Mouse (Mus musculus) midbrain, embryonic 14.5 days (tissue): ENCODE data around the gene Slc25a20. TPM values are rescaled to one million over a fixed set of nuclear protein-coding genes. Genes with fewer than 3 reads are reported as not detected.
"Not testable (repeated sequence)": the region's sequence is repeated elsewhere in the genome, so short reads cannot be mapped to it uniquely, and the experiment has no call there.

Source experiments
- ATAC-seq: fragments of 200-750 bp; cut with Nextera tagmentation; 2 replicates; pipeline ENCODE4 v1.8.0; 2017; ENCODE audit warnings: moderate number of reproducible peaks, moderate library complexity; ENCODE audit not compliant: low FRiP score, low TSS enrichment
- DNase-seq: peaks from one replicate; pipeline ENCODE4 v3.0.0-alpha.2; 2015
- H3K27ac ChIP-seq: fragments of 300-500 bp; sonication (generic); replicated peaks from 2 replicates; pipeline ENCODE4 v1.5.1; 2014; ENCODE audit warnings: mild to moderate bottlenecking, low read depth, low read length, moderate library complexity
- H3K27me3 ChIP-seq: fragments of 300-500 bp; sonication (generic); 2 replicates; pipeline ENCODE4 v1.6.1; 2014; ENCODE audit warnings: low read length, control low read depth, mixed read lengths; ENCODE audit not compliant: control insufficient read depth, insufficient read depth
- H3K36me3 ChIP-seq: fragments of 300-500 bp; sonication (generic); 2 replicates; pipeline ENCODE4 v1.6.1; 2014; ENCODE audit warnings: low read length, control low read depth; ENCODE audit not compliant: control insufficient read depth, insufficient read depth
- H3K4me1 ChIP-seq: fragments of 300-500 bp; sonication (generic); 2 replicates; pipeline ENCODE4 v1.6.1; 2014; ENCODE audit warnings: mild to moderate bottlenecking, antibody characterized with exemption, low read length, control low read depth; ENCODE audit not compliant: control insufficient read depth, insufficient read depth
- H3K4me2 ChIP-seq: fragments of 300-500 bp; sonication (generic); 2 replicates; pipeline ENCODE4 v1.6.1; 2014; ENCODE audit warnings: mild to moderate bottlenecking, low read length, moderate library complexity
- H3K4me3 ChIP-seq: fragments of 300-500 bp; sonication (generic); replicated peaks from 2 replicates; pipeline ENCODE4 v1.5.1; 2014; ENCODE audit warnings: low read depth, low read length
- H3K9ac ChIP-seq: fragments of 300-500 bp; sonication (generic); replicated peaks from 2 replicates; pipeline ENCODE4 v1.6.1; 2014; ENCODE audit warnings: mild to moderate bottlenecking, low read length, moderate library complexity
- H3K9me3 ChIP-seq: fragments of 300-500 bp; sonication (generic); 2 replicates; pipeline ENCODE4 v1.6.1; 2016; ENCODE audit warnings: low read length, control low read depth, mixed read lengths; ENCODE audit not compliant: control insufficient read depth
- WGBS: fragments of 180-500 bp; shearing (Covaris S2); extraction: QIAGEN DNeasy Blood & Tissue Kit; methylation state at CpG from one replicate; pipeline ENCODE4 v1.1.7; 2014; 5-methylcytosine and 5-hydroxymethylcytosine counted together
- polyA plus RNA-seq: library from polyadenylated mRNA; unstranded; fragments of >200 nt; fragmentation: Nextera tagmentation; extraction: Ambion mirVana; gene quantifications from 2 replicates; pipeline ENCODE4 v1.2.1, GENCODE M21; 2014

Slc25a20 gene
- polyA plus RNA-seq, 1 experiment from 2014 or later = 26.8 TPM

DNA sequence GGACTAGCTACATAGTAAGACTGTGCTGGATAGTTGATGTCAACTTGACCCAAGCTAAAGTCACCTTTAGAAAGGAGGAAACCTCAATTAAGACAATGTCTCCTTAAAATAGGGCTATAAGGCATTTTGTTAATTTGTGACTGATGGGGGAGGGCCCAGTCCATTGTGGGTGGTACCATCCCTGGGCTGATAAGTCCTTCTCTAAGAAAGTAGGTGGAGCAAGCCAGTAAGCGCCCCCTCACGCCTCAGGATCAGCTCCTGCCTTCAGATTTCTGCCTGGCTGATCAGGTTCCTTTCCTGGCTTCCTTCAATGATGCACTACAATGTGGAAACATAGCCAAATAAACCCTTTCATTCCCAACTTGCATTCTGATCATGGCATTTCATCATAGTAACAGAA is 26.5 kb upstream of the Slc25a20 start:
- H3K36me3 ChIP-seq = peaks cover 12% of the 10 kb centered on the region
- no peak for DNase-seq
- no peak overlapping the region for H3K27ac ChIP-seq
- H3K4me1 ChIP-seq = no peaks in the 10 kb centered on the region
- 81% methylated on average over 2 of the region's 2 CpGs for WGBS
- no peak overlapping the region for H3K9ac ChIP-seq
- no peaks in the 10 kb centered on the region for H3K9me3 ChIP-seq
- ATAC-seq = no peak
- H3K4me3 ChIP-seq = no peak overlapping the region
- no peaks in the 10 kb centered on the region for H3K27me3 ChIP-seq
- H3K4me2 ChIP-seq = no peak overlapping the region

DNA sequence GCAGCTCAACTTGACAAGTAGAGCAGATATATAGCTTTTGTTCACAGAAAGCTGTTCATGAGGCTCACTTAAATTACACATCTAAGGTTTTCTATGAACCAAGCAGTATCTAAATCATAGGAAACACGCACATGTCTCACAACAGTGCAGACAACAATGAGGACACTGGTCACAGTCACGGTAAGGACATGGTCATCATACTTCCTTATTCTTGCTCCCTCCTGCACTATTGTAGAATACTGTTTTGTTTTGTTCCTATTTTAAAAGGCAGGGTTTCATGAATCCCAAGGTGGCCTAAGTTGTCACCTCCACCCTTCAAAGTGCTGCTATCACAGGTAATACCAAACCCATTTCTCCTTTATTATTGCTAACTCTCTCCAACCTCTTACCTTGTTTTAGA is 22.1 kb upstream of the Slc25a20 start:
- 95% methylated on average over 2 of the region's 2 CpGs for WGBS
- H3K27me3 ChIP-seq = no peaks in the 10 kb centered on the region
- no peak overlapping the region for H3K4me3 ChIP-seq
- no peaks in the 10 kb centered on the region for H3K4me1 ChIP-seq
- H3K9ac ChIP-seq = no peak overlapping the region
- no peaks in the 10 kb centered on the region for H3K9me3 ChIP-seq
- DNase-seq = no peak
- no peak for ATAC-seq
- no peak overlapping the region for H3K27ac ChIP-seq
- H3K4me2 ChIP-seq = no peak overlapping the region
- peaks cover 31% of the 10 kb centered on the region for H3K36me3 ChIP-seq

DNA sequence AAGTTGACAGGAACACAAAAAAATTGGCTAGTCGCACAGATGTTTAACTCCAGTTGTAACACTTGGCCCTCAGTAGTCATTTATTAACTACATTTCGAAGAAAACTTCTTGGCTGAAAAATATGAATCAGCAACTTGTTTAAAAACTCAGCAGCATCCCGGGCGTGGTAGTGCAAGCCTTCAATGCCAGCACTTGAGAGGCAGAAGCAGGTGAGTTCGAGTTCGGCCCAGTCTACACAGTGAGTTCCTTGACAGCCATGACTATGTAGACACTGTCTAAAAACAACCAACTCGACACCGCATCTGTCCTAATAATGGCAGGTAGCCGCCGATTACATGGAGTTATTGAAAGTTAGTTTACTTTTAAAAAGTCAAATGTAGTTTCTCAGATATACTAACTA is 13.7 kb upstream of the Slc25a20 start:
- DNase-seq (no peak), ATAC-seq (no peak)
- WGBS = 55% methylated on average over 10 of the region's 10 CpGs

DNA sequence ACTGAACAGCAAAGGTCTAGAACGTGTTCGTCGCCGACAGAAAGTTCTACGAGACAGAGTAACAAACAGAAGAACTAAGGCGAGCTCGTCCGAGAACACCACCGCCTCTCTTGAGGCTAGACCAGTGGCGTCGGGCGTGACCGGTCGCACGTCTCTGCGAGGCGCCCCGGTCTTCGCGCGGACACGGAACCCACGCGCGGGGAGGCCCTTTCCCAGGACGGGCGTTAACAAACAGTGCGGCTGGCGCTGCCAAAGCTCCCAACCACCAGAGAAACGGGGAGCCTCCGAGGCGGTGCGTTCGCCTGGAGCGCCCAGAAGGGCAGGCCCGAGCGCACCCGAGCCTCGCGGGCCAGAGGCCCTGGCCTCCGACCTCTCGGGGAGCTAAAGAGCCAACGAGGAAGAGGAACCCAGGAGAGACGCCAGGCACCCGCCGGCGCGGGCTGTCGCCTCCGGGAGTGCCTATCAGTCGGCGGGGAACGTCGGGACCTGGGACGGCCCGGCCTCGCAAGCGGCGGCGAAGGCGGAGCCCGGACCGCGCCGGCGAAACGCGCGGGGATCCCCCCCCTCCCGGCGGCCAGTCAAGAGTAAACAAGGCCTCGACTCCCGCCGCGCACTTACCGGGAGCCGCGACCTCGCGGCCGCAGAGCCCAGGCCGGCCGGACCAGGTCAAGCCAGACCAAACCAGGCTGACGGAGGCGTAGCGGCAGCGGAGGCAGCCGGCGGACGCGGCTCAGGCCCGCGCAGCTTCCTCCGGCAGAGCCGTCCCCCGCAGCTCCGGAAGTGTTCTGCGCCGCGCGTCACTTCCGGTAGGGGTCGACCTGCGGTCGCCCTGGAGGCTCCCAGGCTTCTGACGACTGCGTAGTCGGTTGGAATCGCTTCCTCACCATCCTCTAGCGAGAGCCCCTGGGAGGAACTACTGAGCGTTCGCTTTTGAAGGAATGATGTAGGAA is 13.0 kb upstream of the Slc25a20 start, which contains the start of gene Arih2:
TSS of gene Arih2 (minus strand) at position 776 of the 950 bp plus-strand sequence.
- Histone ChIP-seq H3K9ac (peak within 1 kb of the TSS; percentile 86), H3K27me3 (no peaks in the 10 kb centered on the region), H3K27ac (peak within 1 kb of the TSS; percentile 87), H3K4me3 (peak within 1 kb of the TSS; percentile 99), H3K4me2 (peak within 1 kb of the TSS; percentile 92), H3K4me1 (peaks cover 13% of the 10 kb centered on the region), H3K36me3 (no peaks in the 10 kb centered on the region), H3K9me3 (no peaks in the 10 kb centered on the region)
- ATAC-seq (peak; percentile 96), DNase-seq (peak; percentile 98)
- WGBS = under 1% methylated on average over 110 of the region's 112 CpGs

More for the DNA sequence above, 13.7 kb upstream of the Slc25a20 start:
- Histone ChIP-seq H3K4me2 (peak overlapping the region; percentile 92), H3K4me3 (peak overlapping the region; percentile 99), H3K27ac (0 out of 2 replicates have a peak overlapping the region, but pooled peaks have one; percentile 87), H3K36me3 (peaks cover 4% of the 10 kb centered on the region; the same call in 1 of the 2 replicates), H3K9me3 (no peaks in the 10 kb centered on the region), H3K27me3 (no peaks in the 10 kb centered on the region), H3K4me1 (peaks cover 13% of the 10 kb centered on the region), H3K9ac (peak overlapping the region; percentile 86)

DNA sequence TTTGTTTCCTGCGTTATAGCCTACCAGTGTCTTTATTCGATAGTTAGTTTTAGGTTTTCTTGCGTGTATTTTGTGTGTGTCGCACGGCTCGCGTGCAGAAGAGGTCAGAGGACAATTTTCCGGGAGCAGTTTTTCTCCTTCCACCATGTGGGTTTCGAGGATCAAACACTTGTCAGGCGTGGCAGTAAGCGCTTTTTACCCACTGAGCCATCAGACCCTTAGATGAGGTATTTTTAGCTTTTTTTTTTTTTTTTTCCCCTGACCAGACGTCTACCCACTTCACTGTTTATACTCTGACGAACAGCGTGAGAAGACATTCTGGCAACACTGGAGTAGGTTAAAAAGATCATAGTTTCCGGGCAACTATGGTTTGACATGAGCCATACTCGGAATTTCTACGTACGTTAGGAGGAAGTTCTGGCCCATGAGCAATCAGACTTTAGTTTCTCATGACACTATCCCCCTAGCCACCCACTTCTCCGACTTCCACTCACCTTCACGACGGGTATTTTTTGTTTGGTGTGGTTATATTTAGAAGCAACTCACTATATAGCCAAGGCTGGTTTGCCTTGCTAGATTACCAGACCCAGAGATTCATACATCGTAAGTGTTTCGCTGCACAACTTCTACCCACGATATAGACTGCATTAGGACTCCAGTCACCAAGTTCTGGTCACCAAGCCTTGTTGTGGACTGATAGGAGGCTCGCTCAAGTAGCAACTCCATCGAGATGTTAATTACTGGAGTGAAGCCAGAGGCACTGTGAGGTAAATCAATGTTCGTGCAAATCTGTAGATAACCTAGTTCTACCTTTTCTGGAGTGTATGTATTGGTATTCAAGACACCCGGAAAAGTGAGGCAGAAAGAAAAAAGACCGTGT is 12.1 kb upstream of the Slc25a20 start:
- no peaks in the 10 kb centered on the region for H3K9me3 ChIP-seq
- H3K27me3 ChIP-seq = no peaks in the 10 kb centered on the region
- H3K4me3 ChIP-seq = peak overlapping the region; percentile 99
- H3K36me3 ChIP-seq = no peaks in the 10 kb centered on the region
- H3K9ac ChIP-seq = peak overlapping the region; percentile 86
- ATAC-seq = peak; percentile 46; the same call in 1 of the 2 replicates
- H3K4me1 ChIP-seq = peaks cover 13% of the 10 kb centered on the region
- peak overlapping the region; percentile 92 for H3K4me2 ChIP-seq
- peak; percentile 3 for DNase-seq
- 33% methylated on average over 29 of the region's 29 CpGs for WGBS
- peak overlapping the region; percentile 87 for H3K27ac ChIP-seq

DNA sequence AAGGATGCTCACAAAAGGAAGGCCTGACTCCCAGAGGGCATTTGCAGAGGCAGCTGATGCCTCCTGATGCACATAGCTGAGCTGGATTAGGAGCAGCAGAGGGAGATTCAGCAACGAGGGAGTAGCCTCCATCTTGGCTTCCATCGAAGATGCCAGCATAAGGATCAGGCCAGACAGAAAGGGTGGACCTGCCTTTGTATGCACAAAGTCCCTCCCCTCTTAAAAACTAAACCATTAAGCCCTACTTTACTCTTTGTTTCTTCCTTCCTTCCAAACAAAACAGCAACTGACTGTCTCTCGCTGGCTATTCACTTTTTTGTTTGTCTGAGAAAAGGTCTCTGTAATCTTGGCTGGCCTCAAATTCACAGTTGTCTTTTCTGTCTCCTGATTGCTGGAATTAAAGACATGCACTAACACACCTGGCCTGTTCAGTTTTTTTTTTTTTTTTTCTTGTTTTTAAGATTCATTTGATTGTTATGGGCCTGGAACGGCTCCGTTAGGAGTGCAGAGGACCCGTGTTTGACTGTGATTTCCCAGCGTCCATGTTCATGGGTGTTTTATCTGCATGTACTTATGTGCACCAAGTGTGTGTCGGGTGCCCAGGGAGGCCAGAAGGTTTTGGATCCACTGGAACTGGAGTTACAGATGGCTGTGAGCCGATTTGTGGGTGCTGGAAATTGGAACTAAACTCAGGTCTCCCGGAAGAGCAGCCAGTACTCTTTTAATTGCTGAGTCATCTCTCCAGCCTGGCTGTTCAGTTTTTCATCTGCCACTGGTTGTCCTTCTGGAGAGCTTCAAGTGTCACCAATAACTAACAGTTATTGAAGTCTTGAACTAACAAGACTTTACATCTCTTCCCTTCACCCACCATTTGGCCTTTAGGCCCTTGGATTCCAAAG is 7.1 kb upstream of the Slc25a20 start:
- Histone ChIP-seq H3K36me3 (no peaks in the 10 kb centered on the region), H3K27ac (no peak overlapping the region), H3K4me1 (peaks cover 3% of the 10 kb centered on the region; the same call in 1 of the 2 replicates), H3K9me3 (no peaks in the 10 kb centered on the region), H3K4me2 (no peak overlapping the region), H3K4me3 (no peak overlapping the region), H3K9ac (no peak overlapping the region), H3K27me3 (no peaks in the 10 kb centered on the region)
- WGBS = 81% methylated on average over 10 of the region's 10 CpGs
- DNase-seq = no peak
- no peak for ATAC-seq

DNA sequence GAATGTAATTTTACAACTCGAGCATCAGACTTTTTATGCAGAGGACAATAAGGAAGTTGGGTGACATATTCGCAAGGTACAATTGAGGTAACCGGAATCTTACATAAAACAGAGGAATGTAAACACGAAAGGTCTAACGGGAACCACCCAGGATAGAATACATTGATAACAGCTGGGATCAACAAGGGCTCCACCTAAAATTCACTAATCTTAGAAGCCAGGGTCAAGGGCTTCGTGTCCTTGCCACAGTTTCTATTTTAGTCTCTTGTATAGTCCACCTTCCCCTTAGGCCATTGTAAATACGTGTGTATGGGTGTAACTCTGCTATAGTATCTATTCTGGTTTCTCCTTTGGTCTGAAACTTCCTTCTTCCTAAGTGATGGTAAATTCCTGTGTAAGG is 6.0 kb upstream of the Slc25a20 start:
- H3K9ac ChIP-seq, H3K36me3 ChIP-seq: not testable (repeated sequence)
- WGBS = 86% methylated on average over 7 of the region's 7 CpGs

DNA sequence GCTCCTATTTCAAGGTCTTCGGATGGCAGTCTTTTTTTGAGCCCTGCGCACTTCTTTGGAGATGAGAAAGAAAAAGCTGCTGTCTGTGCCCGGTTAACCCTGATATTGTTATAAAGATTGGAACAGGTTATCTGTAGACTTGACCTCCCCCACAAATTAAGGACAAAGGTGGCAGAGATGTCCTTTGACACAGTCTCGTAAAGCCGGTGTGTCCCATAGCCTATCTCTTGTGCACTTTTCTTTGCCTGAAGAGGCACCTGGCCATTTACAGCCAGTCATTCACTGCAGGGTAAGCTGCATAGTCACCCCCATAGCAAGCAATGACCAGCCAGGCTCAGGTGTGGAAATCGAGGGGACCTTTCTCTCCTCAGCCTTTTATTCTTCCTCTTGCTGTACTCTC is 772 bp downstream of the Slc25a20 start:
- Histone ChIP-seq H3K36me3 (no peaks in the 10 kb centered on the region), H3K4me2 (peak overlapping the region; percentile 74), H3K4me1 (peaks cover 9% of the 10 kb centered on the region), H3K9ac (peak overlapping the region; percentile 61), H3K9me3 (no peaks in the 10 kb centered on the region), H3K27me3 (no peaks in the 10 kb centered on the region), H3K4me3 (peak overlapping the region; percentile 68), H3K27ac (no peak overlapping the region)
- no peak for ATAC-seq
- DNase-seq = no peak
- WGBS = 43% methylated on average over 6 of the region's 6 CpGs

More for the DNA sequence above, 6.0 kb upstream of the Slc25a20 start:
- H3K9me3 ChIP-seq, H3K27ac ChIP-seq, H3K4me2 ChIP-seq, ATAC-seq, H3K4me3 ChIP-seq, H3K27me3 ChIP-seq, H3K4me1 ChIP-seq, DNase-seq: not testable (repeated sequence)
